Mouse (Mus musculus) stomach, embryonic 15.5 days (tissue): ENCODE results near the gene Krt36. TPM values are rescaled to one million over a fixed set of nuclear protein-coding genes. Genes with fewer than 3 reads are reported as not detected.

ENCODE experiments used
- ATAC-seq: fragments of 200-750 bp; cut with Nextera tagmentation; 2 replicates; pipeline ENCODE4 v1.8.0; 2017; ENCODE audit warnings: low read depth, moderate number of reproducible peaks, moderate TSS enrichment; ENCODE audit not compliant: insufficient read depth, low FRiP score
- H3K27ac ChIP-seq: fragments of 300-500 bp; sonication (generic); 2 replicates; pipeline ENCODE4 v1.5.1; 2015; ENCODE audit warnings: mild to moderate bottlenecking, inconsistent platforms
- H3K27me3 ChIP-seq: fragments of 300-500 bp; sonication (generic); replicated peaks from 2 replicates; pipeline ENCODE4 v1.6.1; 2015; ENCODE audit warnings: inconsistent platforms
- H3K36me3 ChIP-seq: fragments of 300-500 bp; sonication (generic); 2 replicates; pipeline ENCODE4 v1.6.1; 2015; ENCODE audit warnings: inconsistent platforms
- H3K4me1 ChIP-seq: fragments of 300-500 bp; sonication (generic); 2 replicates; pipeline ENCODE4 v1.6.1; 2015; ENCODE audit warnings: inconsistent platforms
- H3K4me2 ChIP-seq: fragments of 300-500 bp; sonication (generic); 2 replicates; pipeline ENCODE4 v1.6.1; 2015; ENCODE audit warnings: mild to moderate bottlenecking, inconsistent platforms
- H3K4me3 ChIP-seq: fragments of 300-500 bp; sonication (generic); replicated peaks from 2 replicates; pipeline ENCODE4 v1.5.1; 2015; ENCODE audit warnings: inconsistent platforms
- H3K9ac ChIP-seq: fragments of 300-500 bp; sonication (generic); 2 replicates; pipeline ENCODE4 v1.6.1; 2015; ENCODE audit warnings: inconsistent platforms
- H3K9me3 ChIP-seq: fragments of 300-500 bp; sonication (generic); 2 replicates; pipeline ENCODE4 v1.6.1; 2016; ENCODE audit warnings: inconsistent platforms
- WGBS: fragments of 180-500 bp; shearing (Covaris S2); methylation state at CpG from one replicate; pipeline ENCODE4 v1.1.7; 2015; 5-methylcytosine and 5-hydroxymethylcytosine counted together
- polyA plus RNA-seq: library from polyadenylated mRNA; unstranded; fragments of >200 nt; fragmentation: Nextera tagmentation; extraction: Ambion mirVana; gene quantifications from 2 replicates; pipeline ENCODE4 v1.2.1, GENCODE M21; 2015

Gene Krt36
- polyA plus RNA-seq, 1 experiment from 2014 or later = 0.37 TPM

GRCm38 (mm10) chr11:100124901-100125300 is 19.5 kb upstream of the Krt36 start:
- H3K4me3 ChIP-seq = no peak overlapping the region
- ATAC-seq = no peak
- 64% methylated on average over 7 of the region's 7 CpGs for WGBS
- no peaks in the 10 kb centered on the region for H3K36me3 ChIP-seq
- H3K4me2 ChIP-seq = no peak overlapping the region
- H3K27me3 ChIP-seq = no peaks in the 10 kb centered on the region
- H3K4me1 ChIP-seq = no peaks in the 10 kb centered on the region
- H3K27ac ChIP-seq = no peak overlapping the region
- no peaks in the 10 kb centered on the region for H3K9me3 ChIP-seq
- H3K9ac ChIP-seq = no peak overlapping the region

DNA sequence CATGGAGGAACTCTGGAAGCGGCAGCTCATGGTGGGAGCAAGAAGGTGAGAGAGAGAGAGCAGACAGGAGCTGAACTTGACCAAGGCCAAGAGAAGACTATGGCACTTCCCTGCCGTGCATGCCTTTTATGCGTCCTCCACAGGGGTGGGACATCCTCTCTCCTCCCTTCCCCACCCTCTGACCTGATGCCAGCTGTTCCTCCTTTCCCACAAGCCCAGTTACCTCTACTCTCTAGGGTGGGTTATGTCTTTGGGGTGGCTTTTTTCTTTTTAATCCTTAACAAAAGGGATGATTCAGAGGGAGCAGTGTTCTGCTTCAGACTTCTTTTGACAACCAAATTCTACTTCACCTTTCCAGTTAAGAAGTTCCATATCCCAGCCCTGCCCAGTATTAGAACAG is 16.0 kb upstream of the Krt36 start, which contains the start of gene Krt13:
Krt13 (minus strand) TSS at position 101 of the 400 bp plus-strand sequence.
- Histone ChIP-seq H3K36me3 (no peaks in the 10 kb centered on the region), H3K27me3 (no peaks in the 10 kb centered on the region), H3K4me2 (no peak within 1 kb of the TSS), H3K27ac (no peak within 1 kb of the TSS), H3K4me1 (no peaks in the 10 kb centered on the region), H3K9ac (no peak within 1 kb of the TSS), H3K4me3 (no peak within 1 kb of the TSS; the same call in 1 of the 2 replicates), H3K9me3 (no peaks in the 10 kb centered on the region)
- no peak for ATAC-seq
- WGBS = 75% methylated on average over 3 of the region's 3 CpGs

- Histone ChIP-seq H3K4me1 (no peaks in the 10 kb centered on the region), H3K27me3 (no peaks in the 10 kb centered on the region), H3K9ac (no peak overlapping the region), H3K4me3 (peak overlapping the region; percentile 9; the same call in 1 of the 2 replicates), H3K4me2 (no peak overlapping the region), H3K27ac (no peak overlapping the region), H3K9me3 (no peaks in the 10 kb centered on the region), H3K36me3 (no peaks in the 10 kb centered on the region)
- WGBS = 76% methylated on average over 5 of the region's 5 CpGs
- ATAC-seq = no peak
Observed at GRCm38 (mm10) chr11:100120331-100120730, 14.9 kb upstream of the Krt36 start.

DNA sequence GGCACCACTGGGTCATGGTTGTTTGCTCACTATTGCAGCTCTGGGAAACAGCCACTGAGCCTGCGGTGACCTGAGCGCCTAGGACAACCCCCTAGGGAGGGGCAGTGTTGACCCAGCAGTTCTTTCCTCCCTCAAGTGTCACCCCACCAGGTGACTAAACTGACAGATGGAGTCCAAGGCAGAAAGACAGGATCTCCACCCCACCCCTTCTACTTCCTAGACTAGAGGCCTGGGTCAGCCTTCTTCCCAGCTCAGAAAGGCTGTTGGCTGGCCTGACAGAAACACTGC is 8.3 kb upstream of the Krt36 start:
- Histone ChIP-seq H3K4me2 (no peak overlapping the region), H3K27ac (peak overlapping the region; percentile 64), H3K9ac (no peak overlapping the region), H3K4me1 (no peaks in the 10 kb centered on the region), H3K4me3 (no peak overlapping the region), H3K36me3 (no peaks in the 10 kb centered on the region), H3K9me3 (no peaks in the 10 kb centered on the region), H3K27me3 (no peaks in the 10 kb centered on the region)
- 58% methylated on average over 2 of the region's 2 CpGs for WGBS
- ATAC-seq = no peak; the same call in 1 of the 2 replicates

GRCm38 (mm10) chr11:100112935-100113741 is 7.7 kb upstream of the Krt36 start:
- no peaks in the 10 kb centered on the region for H3K27me3 ChIP-seq
- no peak overlapping the region for H3K4me2 ChIP-seq
- H3K9me3 ChIP-seq = no peaks in the 10 kb centered on the region
- ATAC-seq = peak; percentile 76; the same call in 1 of the 2 replicates
- no peak overlapping the region for H3K9ac ChIP-seq
- H3K4me3 ChIP-seq = no peak overlapping the region
- H3K4me1 ChIP-seq = no peaks in the 10 kb centered on the region
- H3K36me3 ChIP-seq = no peaks in the 10 kb centered on the region
- whole genome bisulfite sequencing = 68% methylated on average over 11 of the region's 11 CpGs
- peak overlapping the region; percentile 57 for H3K27ac ChIP-seq

DNA sequence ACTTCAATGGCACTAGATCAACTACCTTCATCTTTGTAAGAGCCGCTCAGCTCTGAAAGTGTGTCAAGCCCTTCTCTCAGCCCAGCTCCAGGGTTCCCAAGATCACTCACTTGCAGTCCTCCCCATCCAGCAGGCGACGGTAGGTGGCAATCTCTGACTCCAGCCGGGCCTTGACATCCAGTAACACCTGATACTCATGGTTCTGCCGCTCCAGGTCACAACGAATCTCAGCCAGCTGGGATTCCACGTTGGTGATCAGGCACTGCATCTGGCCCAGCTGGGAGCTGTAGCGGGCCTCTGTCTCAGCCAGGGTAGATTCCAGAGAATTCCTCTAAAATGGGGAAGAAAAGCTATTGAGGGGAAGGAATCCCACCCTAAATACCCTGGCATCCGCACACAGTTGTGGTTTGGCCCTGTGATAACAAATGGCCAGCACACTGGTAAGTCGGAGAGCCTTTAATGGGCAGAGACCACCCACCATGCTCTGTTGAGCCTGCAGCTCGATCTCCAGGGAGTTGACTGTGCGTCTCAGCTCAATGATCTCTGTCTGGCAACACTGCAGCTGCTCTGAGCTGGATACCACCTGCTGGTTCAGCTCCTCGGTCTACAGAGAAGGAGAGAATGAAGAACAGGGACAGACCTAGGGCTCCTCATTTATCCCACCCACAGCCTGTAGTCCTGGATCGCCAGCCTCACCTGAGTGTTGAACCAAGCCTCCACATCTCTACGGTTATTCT is 2.6 kb downstream of the Krt36 start:
- Histone ChIP-seq H3K9me3 (no peaks in the 10 kb centered on the region), H3K27me3 (no peaks in the 10 kb centered on the region), H3K4me1 (no peaks in the 10 kb centered on the region), H3K27ac (no peak overlapping the region), H3K9ac (no peak overlapping the region), H3K4me2 (no peak overlapping the region), H3K36me3 (no peaks in the 10 kb centered on the region), H3K4me3 (no peak overlapping the region)
- 57% methylated on average over 15 of the region's 15 CpGs for WGBS
- no peak for ATAC-seq

- no peak overlapping the region; the same call in 1 of the 2 replicates for H3K27ac ChIP-seq
Observed at GRCm38 (mm10) chr11:100100391-100100790, 5.0 kb downstream of the Krt36 start.

GRCm38 (mm10) chr11:100097819-100098218 is 7.6 kb downstream of the Krt36 start:
- 59% methylated on average over 9 of the region's 9 CpGs for WGBS
- ATAC-seq = no peak
- H3K9me3 ChIP-seq = no peaks in the 10 kb centered on the region

More at GRCm38 (mm10) chr11:100100391-100100790, 5.0 kb downstream of the Krt36 start:
- WGBS = 76% methylated on average over 4 of the region's 4 CpGs
- H3K4me3 ChIP-seq = no peak overlapping the region
- H3K9ac ChIP-seq = no peak overlapping the region
- no peak overlapping the region for H3K4me2 ChIP-seq
- no peaks in the 10 kb centered on the region for H3K4me1 ChIP-seq
- no peaks in the 10 kb centered on the region for H3K9me3 ChIP-seq
- H3K27me3 ChIP-seq = no peaks in the 10 kb centered on the region
- H3K36me3 ChIP-seq = no peaks in the 10 kb centered on the region
- ATAC-seq = no peak

GRCm38 (mm10) chr11:100096141-100096540 is 9.3 kb downstream of the Krt36 start, which contains the start of gene Krt35:
Gene Krt35 (minus strand): TSS chr11:100096241.
- 88% methylated on average over 9 of the region's 9 CpGs for WGBS
- Histone ChIP-seq H3K27me3 (no peaks in the 10 kb centered on the region), H3K27ac (no peak within 1 kb of the TSS), H3K4me2 (no peak within 1 kb of the TSS), H3K4me1 (no peaks in the 10 kb centered on the region), H3K36me3 (no peaks in the 10 kb centered on the region), H3K9ac (no peak within 1 kb of the TSS), H3K9me3 (no peaks in the 10 kb centered on the region), H3K4me3 (no peak within 1 kb of the TSS)
- ATAC-seq = no peak

More at GRCm38 (mm10) chr11:100097819-100098218, 7.6 kb downstream of the Krt36 start:
- no peak overlapping the region for H3K4me2 ChIP-seq
- H3K4me1 ChIP-seq = no peaks in the 10 kb centered on the region
- no peak overlapping the region for H3K9ac ChIP-seq
- no peak overlapping the region for H3K4me3 ChIP-seq
- H3K27me3 ChIP-seq = no peaks in the 10 kb centered on the region
- no peak overlapping the region for H3K27ac ChIP-seq
- H3K36me3 ChIP-seq = no peaks in the 10 kb centered on the region

DNA sequence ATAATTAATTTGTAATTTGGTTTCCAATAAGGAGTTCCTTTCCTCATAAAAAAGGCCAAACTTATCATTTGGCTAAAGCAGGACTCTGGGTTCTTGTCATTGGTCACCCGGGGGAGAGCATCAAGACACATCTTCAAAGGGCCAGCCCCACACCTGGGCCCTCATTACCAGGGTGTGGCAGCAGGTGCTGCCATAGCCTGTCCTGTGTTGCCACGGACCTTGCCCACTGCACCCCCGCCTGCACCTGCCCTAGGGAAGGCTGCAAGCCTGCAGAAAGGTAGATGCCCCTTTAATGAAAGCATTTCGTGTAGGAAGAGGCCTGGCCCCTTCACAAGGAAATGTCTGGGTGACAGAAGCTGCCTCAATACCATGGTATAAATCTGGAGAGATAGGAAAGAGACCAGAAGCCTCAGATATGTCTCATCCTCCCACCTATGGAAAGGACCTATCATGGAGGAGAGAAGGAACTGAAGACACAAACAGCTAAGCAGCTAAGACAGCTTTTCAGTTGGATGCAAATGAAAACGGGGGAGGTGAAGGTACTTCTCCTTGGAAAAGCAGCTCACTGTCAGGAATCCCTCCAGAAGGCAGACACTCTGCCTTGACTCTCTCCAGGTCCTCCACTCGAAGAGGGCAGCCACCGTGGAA is 16.9 kb downstream of the Krt36 start:
- Histone ChIP-seq H3K36me3 (no peaks in the 10 kb centered on the region), H3K4me2 (no peak overlapping the region), H3K9ac (no peak overlapping the region), H3K4me3 (no peak overlapping the region), H3K27me3 (no peaks in the 10 kb centered on the region), H3K9me3 (no peaks in the 10 kb centered on the region), H3K27ac (no peak overlapping the region), H3K4me1 (no peaks in the 10 kb centered on the region)
- no peak for ATAC-seq
- 62% methylated on average over 7 of the region's 7 CpGs for WGBS

DNA sequence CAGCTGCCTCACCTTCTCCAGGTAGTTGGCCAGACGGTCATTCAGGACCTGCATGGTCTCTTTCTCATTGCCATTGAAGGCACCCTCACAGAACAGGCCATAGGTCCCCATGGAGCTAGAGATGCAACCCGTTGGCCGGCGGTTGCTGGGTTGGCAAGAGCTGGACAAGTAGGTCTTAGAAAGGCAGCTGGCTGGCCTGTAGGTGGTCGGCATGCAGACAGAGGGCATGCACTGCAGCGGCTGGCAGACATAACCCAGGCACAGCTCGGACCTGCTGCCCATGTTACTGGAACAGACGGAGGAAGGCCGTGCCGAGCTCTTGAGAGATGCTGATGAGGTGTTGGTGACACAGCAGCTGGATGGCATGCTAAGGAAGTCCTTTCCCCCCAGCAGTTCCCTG is 17.6 kb downstream of the Krt36 start, which contains the start of gene Krt32:
Krt32 (minus strand) TSS at position 366 of the 400 bp plus-strand sequence.
- no peaks in the 10 kb centered on the region for H3K9me3 ChIP-seq
- no peaks in the 10 kb centered on the region for H3K4me1 ChIP-seq
- no peak for ATAC-seq
- H3K36me3 ChIP-seq = no peaks in the 10 kb centered on the region
- no peak within 1 kb of the TSS for H3K9ac ChIP-seq
- no peak within 1 kb of the TSS for H3K27ac ChIP-seq
- WGBS = 88% methylated on average over 10 of the region's 10 CpGs
- no peak within 1 kb of the TSS for H3K4me3 ChIP-seq
- no peak within 1 kb of the TSS for H3K4me2 ChIP-seq
- H3K27me3 ChIP-seq = no peaks in the 10 kb centered on the region

DNA sequence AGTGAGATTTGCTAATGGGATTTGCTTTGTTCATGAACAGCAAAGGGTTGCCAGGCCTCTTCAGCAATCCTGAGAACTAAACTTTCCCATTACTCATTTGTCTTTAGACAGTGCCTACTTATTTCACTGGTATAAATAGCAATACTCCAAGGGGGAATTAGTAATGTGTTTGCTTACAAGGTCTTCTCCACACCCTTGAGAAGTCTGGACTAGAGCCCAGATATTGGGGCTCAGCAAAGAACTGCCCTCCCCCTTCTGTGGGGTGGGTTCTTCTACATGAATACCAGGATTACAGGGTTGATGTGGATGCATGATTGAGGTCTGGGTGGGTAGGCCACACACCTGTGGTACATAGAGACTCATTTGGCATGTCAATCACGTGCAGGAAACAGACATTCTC is 31.6 kb downstream of the Krt36 start:
- H3K9ac ChIP-seq = no peak overlapping the region
- no peaks in the 10 kb centered on the region for H3K27me3 ChIP-seq
- H3K36me3 ChIP-seq = no peaks in the 10 kb centered on the region
- no peak overlapping the region for H3K4me3 ChIP-seq
- H3K27ac ChIP-seq = peak overlapping the region; percentile 67; the same call in 1 of the 2 replicates
- no peaks in the 10 kb centered on the region for H3K9me3 ChIP-seq
- no peak overlapping the region for H3K4me2 ChIP-seq
- no peaks in the 10 kb centered on the region for H3K4me1 ChIP-seq
- peak; percentile 63 for ATAC-seq
- 43% methylated on average over 1 of the region's 1 CpGs for WGBS
